Mouse (Mus musculus) intestine, embryonic 14.5 days (tissue): Measurements from ENCODE around the gene 0610009B22Rik. TPM values are rescaled to one million over a fixed set of nuclear protein-coding genes. Genes with fewer than 3 reads are reported as not detected.
"Not testable (repeated sequence)": the region's sequence is repeated elsewhere in the genome, so short reads cannot be mapped to it uniquely, and the experiment has no call there.

Experiments used
- ATAC-seq: fragments of 200-750 bp; cut with Nextera tagmentation; replicated peaks from 2 replicates; pipeline ENCODE4 v1.8.0; 2017; ENCODE audit warnings: low read depth, moderate number of reproducible peaks, moderate TSS enrichment, moderate library complexity; ENCODE audit not compliant: low FRiP score, low TSS enrichment
- DNase-seq: peaks from one replicate; pipeline ENCODE4 v3.0.0-alpha.2; 2018; ENCODE audit warnings: low spot score
- H3K27ac ChIP-seq: fragments of 300-500 bp; sonication (generic); 2 replicates; pipeline ENCODE4 v1.5.1; 2014; ENCODE audit warnings: low read depth, mild to moderate bottlenecking, control low read depth
- H3K27me3 ChIP-seq: fragments of 300-500 bp; sonication (generic); replicated peaks from 2 replicates; pipeline ENCODE4 v1.6.1; 2014; ENCODE audit warnings: low read length, control low read depth; ENCODE audit not compliant: control insufficient read depth, insufficient read depth
- H3K36me3 ChIP-seq: fragments of 300-500 bp; sonication (generic); 2 replicates; pipeline ENCODE4 v1.6.1; 2014; ENCODE audit warnings: low read length, control low read depth; ENCODE audit not compliant: control insufficient read depth, insufficient read depth
- H3K4me1 ChIP-seq: fragments of 300-500 bp; sonication (generic); replicated peaks from 2 replicates; pipeline ENCODE4 v1.6.1; 2014; ENCODE audit warnings: low read length, control low read depth, mixed read lengths; ENCODE audit not compliant: control insufficient read depth, insufficient read depth
- H3K4me2 ChIP-seq: fragments of 300-500 bp; sonication (generic); 2 replicates; pipeline ENCODE4 v1.6.1; 2014; ENCODE audit warnings: low read length
- H3K4me3 ChIP-seq: fragments of 300-500 bp; sonication (generic); 2 replicates; pipeline ENCODE4 v1.5.1; 2014; ENCODE audit warnings: low read depth, low read length, control low read depth, mixed read lengths
- H3K9ac ChIP-seq: fragments of 300-500 bp; sonication (generic); 2 replicates; pipeline ENCODE4 v1.6.1; 2014; ENCODE audit warnings: mild to moderate bottlenecking, low read length
- H3K9me3 ChIP-seq: fragments of 300-500 bp; sonication (generic); 2 replicates; pipeline ENCODE4 v1.6.1; 2016; ENCODE audit warnings: low read length, control low read depth; ENCODE audit not compliant: control insufficient read depth
- WGBS: fragments of 180-500 bp; shearing (Covaris S2); extraction: QIAGEN DNeasy Blood & Tissue Kit; methylation state at CpG from one replicate; pipeline ENCODE4 v1.1.7; 2014; 5-methylcytosine and 5-hydroxymethylcytosine counted together
- polyA plus RNA-seq: library from polyadenylated mRNA; unstranded; fragments of >200 nt; fragmentation: Nextera tagmentation; extraction: Ambion mirVana; gene quantifications from 2 replicates; pipeline ENCODE4 v1.2.1, GENCODE M21; 2014

The 0610009B22Rik gene
- polyA plus RNA-seq, result 81.9 and 86.6 TPM in 2 replicates

- H3K27me3 ChIP-seq, result no peaks in the 10 kb centered on the region
- ATAC-seq, result peak; percentile 99
- H3K9me3 ChIP-seq, result no peaks in the 10 kb centered on the region
- DNase-seq, result peak; percentile 99
- H3K9ac ChIP-seq, result peak within 1 kb of the TSS; percentile 83
- peak within 1 kb of the TSS; percentile 87 for H3K4me2 ChIP-seq
- under 1% methylated on average over 60 of the region's 60 CpGs for WGBS
- H3K4me3 ChIP-seq, result peak within 1 kb of the TSS; percentile 79
- peaks cover 13% of the 10 kb centered on the region for H3K4me1 ChIP-seq
- peaks cover 18% of the 10 kb centered on the region for H3K36me3 ChIP-seq
- H3K27ac ChIP-seq, result peak within 1 kb of the TSS; percentile 99
Measured at GRCm38 (mm10) chr11:51688330-51689328, at the start of gene 0610009B22Rik. Gene 0610009B22Rik (minus strand): TSS chr11:51688874.

GRCm38 (mm10) chr11:51734218-51734617 lies 45.5 kb upstream of the 0610009B22Rik start:
- peaks cover 57% of the 10 kb centered on the region for H3K36me3 ChIP-seq
- not testable (repeated sequence) for ATAC-seq, H3K9ac ChIP-seq, DNase-seq, H3K9me3 ChIP-seq, H3K27ac ChIP-seq, H3K27me3 ChIP-seq, H3K4me2 ChIP-seq, H3K4me1 ChIP-seq, H3K4me3 ChIP-seq
- whole genome bisulfite sequencing, result 96% methylated on average over 11 of the region's 13 CpGs

GRCm38 (mm10) chr11:51732883-51733282 lies 44.2 kb upstream of the 0610009B22Rik start:
- 90% methylated on average over 1 of the region's 1 CpGs for WGBS
- no peaks in the 10 kb centered on the region for H3K4me1 ChIP-seq
- no peak overlapping the region for H3K4me2 ChIP-seq
- no peak overlapping the region for H3K9ac ChIP-seq
- no peaks in the 10 kb centered on the region for H3K27me3 ChIP-seq
- no peak overlapping the region for H3K27ac ChIP-seq
- H3K9me3 ChIP-seq, result no peaks in the 10 kb centered on the region
- no peak for ATAC-seq
- no peak overlapping the region for H3K4me3 ChIP-seq
- DNase-seq, result no peak
- peaks cover 60% of the 10 kb centered on the region for H3K36me3 ChIP-seq

- Histone ChIP-seq H3K4me2 (no peak overlapping the region), H3K27me3 (no peaks in the 10 kb centered on the region), H3K9me3 (no peaks in the 10 kb centered on the region), H3K4me1 (no peaks in the 10 kb centered on the region), H3K9ac (no peak overlapping the region), H3K27ac (no peak overlapping the region), H3K4me3 (no peak overlapping the region), H3K36me3 (peaks cover 82% of the 10 kb centered on the region)
- 94% methylated on average over 11 of the region's 11 CpGs for WGBS
- ATAC-seq, result no peak
- no peak for DNase-seq
Measured at GRCm38 (mm10) chr11:51721066-51721465, 32.4 kb upstream of the 0610009B22Rik start.

GRCm38 (mm10) chr11:51707080-51707479 lies 18.4 kb upstream of the 0610009B22Rik start:
- DNase-seq, result no peak
- H3K9ac ChIP-seq, result no peak overlapping the region
- no peak overlapping the region for H3K4me3 ChIP-seq
- no peaks in the 10 kb centered on the region for H3K9me3 ChIP-seq
- no peak overlapping the region for H3K27ac ChIP-seq
- peaks cover 88% of the 10 kb centered on the region for H3K36me3 ChIP-seq
- 96% methylated on average over 12 of the region's 13 CpGs for WGBS
- no peak overlapping the region for H3K4me2 ChIP-seq
- H3K27me3 ChIP-seq, result no peaks in the 10 kb centered on the region
- ATAC-seq, result no peak
- H3K4me1 ChIP-seq, result no peaks in the 10 kb centered on the region

- no peak overlapping the region for H3K27ac ChIP-seq
- no peak overlapping the region for H3K4me2 ChIP-seq
- DNase-seq (no peak), ATAC-seq (no peak)
- no peaks in the 10 kb centered on the region for H3K4me1 ChIP-seq
- peaks cover 88% of the 10 kb centered on the region for H3K36me3 ChIP-seq
- no peak overlapping the region for H3K4me3 ChIP-seq
- WGBS, result 96% methylated on average over 10 of the region's 10 CpGs
- no peak overlapping the region for H3K9ac ChIP-seq
- no peaks in the 10 kb centered on the region for H3K27me3 ChIP-seq
- H3K9me3 ChIP-seq, result no peaks in the 10 kb centered on the region
Measured at GRCm38 (mm10) chr11:51706451-51706850, 17.8 kb upstream of the 0610009B22Rik start.

GRCm38 (mm10) chr11:51703379-51703998 lies 14.8 kb upstream of the 0610009B22Rik start:
- Histone ChIP-seq H3K4me3 (no peak overlapping the region), H3K27ac (no peak overlapping the region), H3K9me3 (no peaks in the 10 kb centered on the region), H3K36me3 (peaks cover 91% of the 10 kb centered on the region), H3K27me3 (no peaks in the 10 kb centered on the region), H3K4me2 (no peak overlapping the region), H3K4me1 (no peaks in the 10 kb centered on the region), H3K9ac (no peak overlapping the region)
- peak; percentile 60 for DNase-seq
- no peak for ATAC-seq
- WGBS, result 70% methylated on average over 10 of the region's 10 CpGs

- Histone ChIP-seq H3K4me2 (no peak overlapping the region), H3K36me3 (peaks cover 89% of the 10 kb centered on the region), H3K9me3 (no peaks in the 10 kb centered on the region), H3K4me1 (no peaks in the 10 kb centered on the region), H3K27ac (no peak overlapping the region), H3K9ac (no peak overlapping the region), H3K4me3 (no peak overlapping the region), H3K27me3 (no peaks in the 10 kb centered on the region)
- no peak for DNase-seq
- 79% methylated on average over 3 of the region's 3 CpGs for WGBS
- no peak for ATAC-seq
Measured at GRCm38 (mm10) chr11:51702831-51703230, 14.2 kb upstream of the 0610009B22Rik start.
